Mouse (Mus musculus): Measurements from ENCODE around the gene Tmem262. TPM values are rescaled to one million over a fixed set of nuclear protein-coding genes. Genes with fewer than 3 reads are reported as not detected.

The Tmem262 gene
- polyA plus RNA-seq, 1 experiment, result not detected

- H3K4me1 ChIP-seq, result peaks cover 3% of the 10 kb centered on the region; the same call in 1 of the 2 replicates
- no peaks in the 10 kb centered on the region for H3K27me3 ChIP-seq (replicated peaks)
- TF ChIP-seq FLI1 (IDR thresholded peaks at IDR 0.05; ENCODE audit: low read length), result no peak
- no peak for TF ChIP-seq GATA1 (IDR thresholded peaks at IDR 0.05; ENCODE audit: borderline replicate concordance, low read length)
- H3K4me3 ChIP-seq (replicated peaks), result no peak within 1 kb of the TSS
- H3K36me3 ChIP-seq (replicated peaks; ENCODE audit: low read length), result peaks cover 76% of the 10 kb centered on the region
- no peaks in the 10 kb centered on the region for H3K9me3 ChIP-seq
Measured at GRCm38 (mm10) chr19:6094119-6094518, 14.3 kb downstream of the Tmem262 start, which contains the start of gene AC131692.1. Gene AC131692.1 (plus strand): TSS chr19:6094419.

GRCm38 (mm10) chr19:6097847-6098246, 18.0 kb downstream of the Tmem262 start:
- H3K9me3 ChIP-seq, result no peaks in the 10 kb centered on the region
- TF ChIP-seq GATA1 (IDR thresholded peaks at IDR 0.05; ENCODE audit: borderline replicate concordance, low read length), result no peak
- TF ChIP-seq FLI1 (IDR thresholded peaks at IDR 0.05; ENCODE audit: low read length), result no peak
- no peak overlapping the region for H3K4me3 ChIP-seq (replicated peaks)
- H3K36me3 ChIP-seq (replicated peaks; ENCODE audit: low read length), result peaks cover 46% of the 10 kb centered on the region
- no peaks in the 10 kb centered on the region for H3K27me3 ChIP-seq (replicated peaks)
- peaks cover 26% of the 10 kb centered on the region for H3K4me1 ChIP-seq

- Histone ChIP-seq H3K27me3 (replicated peaks) (no peaks in the 10 kb centered on the region), H3K9me3 (no peaks in the 10 kb centered on the region), H3K36me3 (replicated peaks; ENCODE audit: low read length) (peaks cover 19% of the 10 kb centered on the region), H3K4me1 (peaks cover 47% of the 10 kb centered on the region), H3K4me3 (replicated peaks) (no peak overlapping the region)
- TF ChIP-seq FLI1 (IDR thresholded peaks at IDR 0.05; ENCODE audit: low read length), result no peak
- no peak for TF ChIP-seq GATA1 (IDR thresholded peaks at IDR 0.05; ENCODE audit: borderline replicate concordance, low read length)
Measured at GRCm38 (mm10) chr19:6101186-6101585, 21.4 kb downstream of the Tmem262 start.

GRCm38 (mm10) chr19:6102169-6102853, 22.5 kb downstream of the Tmem262 start:
- H3K4me1 ChIP-seq, result peaks cover 51% of the 10 kb centered on the region
- peaks cover 15% of the 10 kb centered on the region for H3K36me3 ChIP-seq (replicated peaks; ENCODE audit: low read length)
- H3K27me3 ChIP-seq (replicated peaks), result no peaks in the 10 kb centered on the region
- H3K4me3 ChIP-seq (replicated peaks), result peak overlapping the region; percentile 57
- H3K9me3 ChIP-seq, result no peaks in the 10 kb centered on the region
- TF ChIP-seq GATA1 (IDR thresholded peaks at IDR 0.05; ENCODE audit: borderline replicate concordance, low read length) (no peak), FLI1 (IDR thresholded peaks at IDR 0.05; ENCODE audit: low read length) (no peak)

GRCm38 (mm10) chr19:6104476-6104875, 24.6 kb downstream of the Tmem262 start:
- TF ChIP-seq FLI1 (IDR thresholded peaks at IDR 0.05; ENCODE audit: low read length), result no peak
- TF ChIP-seq GATA1 (IDR thresholded peaks at IDR 0.05; ENCODE audit: borderline replicate concordance, low read length), result no peak
- Histone ChIP-seq H3K27me3 (replicated peaks) (no peaks in the 10 kb centered on the region), H3K4me3 (replicated peaks) (no peak overlapping the region), H3K9me3 (no peaks in the 10 kb centered on the region), H3K36me3 (replicated peaks; ENCODE audit: low read length) (peaks cover 5% of the 10 kb centered on the region), H3K4me1 (peaks cover 55% of the 10 kb centered on the region)

- no peak within 1 kb of the TSS for H3K4me3 ChIP-seq (replicated peaks)
- no peak for TF ChIP-seq GATA1 (IDR thresholded peaks at IDR 0.05; ENCODE audit: borderline replicate concordance, low read length)
- TF ChIP-seq FLI1 (IDR thresholded peaks at IDR 0.05; ENCODE audit: low read length), result no peak
- H3K4me1 ChIP-seq, result peaks cover 56% of the 10 kb centered on the region
- H3K9me3 ChIP-seq, result no peaks in the 10 kb centered on the region
- no peaks in the 10 kb centered on the region for H3K27me3 ChIP-seq (replicated peaks)
- no peaks in the 10 kb centered on the region for H3K36me3 ChIP-seq (replicated peaks; ENCODE audit: low read length)
Measured at GRCm38 (mm10) chr19:6105586-6105985, 25.8 kb downstream of the Tmem262 start, which contains the start of gene Naaladl1. Gene Naaladl1 (plus strand): TSS chr19:6105782.

- Histone ChIP-seq H3K27me3 (replicated peaks) (no peaks in the 10 kb centered on the region), H3K4me1 (peaks cover 60% of the 10 kb centered on the region), H3K4me3 (replicated peaks) (no peak overlapping the region), H3K9me3 (no peaks in the 10 kb centered on the region), H3K36me3 (replicated peaks; ENCODE audit: low read length) (peaks cover 47% of the 10 kb centered on the region)
- no peak for TF ChIP-seq GATA1 (IDR thresholded peaks at IDR 0.05; ENCODE audit: borderline replicate concordance, low read length)
- TF ChIP-seq FLI1 (IDR thresholded peaks at IDR 0.05; ENCODE audit: low read length), result no peak
Measured at GRCm38 (mm10) chr19:6113116-6113515, 33.3 kb downstream of the Tmem262 start.

GRCm38 (mm10) chr19:6116113-6116850, 36.4 kb downstream of the Tmem262 start:
- H3K36me3 ChIP-seq (replicated peaks; ENCODE audit: low read length), result peaks cover 67% of the 10 kb centered on the region
- peak overlapping the region; percentile 98 for H3K4me3 ChIP-seq (replicated peaks)
- no peaks in the 10 kb centered on the region for H3K27me3 ChIP-seq (replicated peaks)
- no peak for TF ChIP-seq GATA1 (IDR thresholded peaks at IDR 0.05; ENCODE audit: borderline replicate concordance, low read length)
- no peak for TF ChIP-seq FLI1 (IDR thresholded peaks at IDR 0.05; ENCODE audit: low read length)
- H3K9me3 ChIP-seq, result no peaks in the 10 kb centered on the region
- peaks cover 56% of the 10 kb centered on the region for H3K4me1 ChIP-seq

- H3K9me3 ChIP-seq, result no peaks in the 10 kb centered on the region
- peak overlapping the region; percentile 98 for H3K4me3 ChIP-seq (replicated peaks)
- no peaks in the 10 kb centered on the region for H3K27me3 ChIP-seq (replicated peaks)
- TF ChIP-seq GATA1 (IDR thresholded peaks at IDR 0.05; ENCODE audit: borderline replicate concordance, low read length), result no peak
- no peak for TF ChIP-seq FLI1 (IDR thresholded peaks at IDR 0.05; ENCODE audit: low read length)
- peaks cover 72% of the 10 kb centered on the region for H3K36me3 ChIP-seq (replicated peaks; ENCODE audit: low read length)
- H3K4me1 ChIP-seq, result peaks cover 56% of the 10 kb centered on the region
Measured at GRCm38 (mm10) chr19:6117346-6117985, 37.6 kb downstream of the Tmem262 start.
